Mouse (Mus musculus) pancreas, adult 10 weeks (tissue): ENCODE results near the gene Crygc. TPM values are rescaled to one million over a fixed set of nuclear protein-coding genes. Genes with fewer than 3 reads are reported as not detected.

ENCODE experiments used
- polyA plus RNA-seq: library from polyadenylated mRNA; stranded (reverse); fragments of 350-450 nt; fragmentation: Illumina TruSeq; extraction: RNeasy Lipid Tissue Mini Kit (QIAGEN cat#74804); gene quantifications from one replicate; pipeline ENCODE4 v1.2.3, GENCODE M21; 2015; ENCODE audit warnings: low read depth, low replicate concordance; ENCODE audit not compliant: insufficient read depth

Gene Crygc
- not detected for polyA plus RNA-seq

DNA sequence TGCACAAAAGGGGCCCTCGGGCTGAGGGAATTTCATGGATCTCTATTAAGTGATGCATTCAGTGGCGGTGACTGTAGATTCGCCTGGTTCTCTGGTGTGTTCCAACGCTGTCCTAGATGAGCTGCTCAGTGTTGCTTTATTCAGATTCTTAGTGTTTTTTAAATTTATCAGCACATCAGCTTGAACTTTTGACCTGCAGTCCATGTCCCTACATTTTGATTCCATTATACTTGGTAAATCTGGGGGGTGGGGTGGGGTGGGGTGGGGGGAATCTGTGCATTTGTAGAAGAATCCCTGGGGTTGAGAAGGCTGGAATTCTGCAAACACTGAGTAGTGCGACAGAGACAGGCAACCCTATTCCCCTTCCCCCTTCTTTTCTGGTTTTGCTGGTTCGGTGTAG, at the start of gene Crygc:
Gene Crygc (minus strand): TSS at position 101 of the 400 bp plus-strand sequence.

DNA sequence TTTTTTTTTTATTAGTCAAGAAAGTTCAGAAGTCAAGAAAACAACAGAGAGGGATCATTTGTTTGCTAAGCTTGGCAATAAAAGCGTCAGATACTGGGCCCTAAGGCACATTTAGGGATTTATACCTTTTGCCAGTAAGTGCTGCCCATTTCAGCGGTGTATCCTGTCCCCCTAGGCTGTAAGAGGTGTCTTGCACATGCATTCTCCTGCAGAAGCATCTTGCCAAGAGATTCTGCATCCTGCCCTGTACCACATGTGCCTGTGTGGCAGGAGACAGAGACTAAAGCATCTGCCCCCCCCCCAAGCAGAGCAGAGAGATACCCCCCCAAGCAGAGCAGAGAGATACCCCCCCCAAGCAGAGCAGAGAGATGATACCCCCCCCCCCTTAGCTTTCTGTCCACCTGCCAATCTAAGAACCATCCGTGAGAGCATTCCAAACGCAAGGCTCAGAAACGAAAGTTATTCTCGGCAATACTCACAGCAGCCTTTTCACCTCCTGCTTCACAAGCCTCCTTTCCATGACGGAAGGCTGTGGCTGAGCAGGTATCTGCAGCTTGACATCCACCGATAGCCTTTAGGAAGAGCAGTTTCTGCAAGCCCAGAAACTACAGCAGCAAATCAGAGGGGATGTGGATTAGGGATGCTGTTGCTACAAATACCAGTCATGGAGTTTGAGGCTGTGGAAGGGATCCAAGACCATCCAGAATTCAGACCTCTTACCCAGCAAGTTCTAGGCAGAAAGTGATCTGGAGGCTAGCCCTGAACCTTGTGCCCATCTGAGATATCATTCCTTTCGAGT, 49.3 kb upstream of the Crygc start, which contains the start of gene D630023F18Rik:
Gene D630023F18Rik (minus strand): TSS at position 641 of the 799 bp plus-strand sequence.

DNA sequence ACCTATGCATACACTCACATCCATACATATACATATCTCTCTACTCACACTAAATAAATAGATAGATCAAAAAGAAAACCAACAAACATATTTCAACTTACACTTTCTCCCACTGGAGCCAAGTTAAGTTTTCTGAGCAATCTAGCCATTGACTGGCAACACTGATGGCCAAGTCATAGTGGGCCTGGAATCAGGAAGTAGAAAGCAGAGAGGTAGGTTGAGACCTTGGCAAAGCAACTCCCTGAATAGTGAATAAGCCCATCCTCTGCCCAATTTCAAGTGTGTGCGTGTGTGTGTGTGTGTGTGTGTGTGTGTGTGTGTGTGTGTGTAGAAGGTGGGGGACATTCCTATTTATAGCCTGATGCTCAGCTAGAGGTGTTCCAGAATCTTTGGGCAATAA, 45.9 kb upstream of the Crygc start, which contains the start of gene Gm28845:
Gene Gm28845 (minus strand): TSS at position 121 of the 400 bp plus-strand sequence.

DNA sequence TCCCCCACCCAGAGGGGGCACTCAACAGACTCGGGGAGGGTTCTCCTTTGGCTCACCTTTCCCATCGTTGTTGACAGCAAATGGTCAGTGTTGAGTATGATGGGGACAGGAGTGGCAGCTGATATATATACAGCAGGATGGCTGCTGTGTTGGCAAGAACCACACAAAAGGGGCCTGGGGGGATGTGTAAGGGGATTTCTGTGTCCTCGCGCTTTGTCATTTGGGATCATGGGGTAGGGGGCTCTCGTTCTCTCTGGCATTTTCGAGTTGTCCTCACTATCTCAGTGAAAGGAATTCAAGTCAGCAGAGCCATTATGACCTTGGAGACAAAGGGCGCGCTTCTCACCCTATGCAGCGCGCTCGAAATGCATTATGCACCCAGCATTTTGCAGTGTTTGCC, 29.8 kb upstream of the Crygc start, which contains the start of gene Cryga:
Gene Cryga (minus strand): TSS at position 101 of the 400 bp plus-strand sequence.

DNA sequence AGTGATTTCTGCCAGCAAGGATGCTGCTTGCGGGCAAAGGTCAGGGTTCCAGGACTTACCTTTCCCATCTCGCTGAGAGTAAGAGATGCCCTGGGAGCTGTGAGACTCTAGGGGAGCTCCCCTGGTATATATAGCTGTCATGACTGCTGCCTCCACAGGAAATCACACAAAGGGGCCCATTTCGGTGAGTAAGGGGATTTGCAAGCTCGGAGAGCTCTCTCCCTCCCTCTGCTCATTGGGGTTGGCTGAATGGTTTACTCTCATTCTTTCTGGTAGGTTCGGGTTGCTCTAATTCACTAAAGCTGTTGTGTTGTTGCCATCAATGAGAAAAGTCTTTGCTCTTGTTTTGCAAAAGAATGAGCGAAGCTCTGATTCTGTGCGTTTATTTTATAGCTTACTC, 8.7 kb upstream of the Crygc start, which contains the start of gene Crygb:
Gene Crygb (minus strand): TSS at position 101 of the 400 bp plus-strand sequence.

DNA sequence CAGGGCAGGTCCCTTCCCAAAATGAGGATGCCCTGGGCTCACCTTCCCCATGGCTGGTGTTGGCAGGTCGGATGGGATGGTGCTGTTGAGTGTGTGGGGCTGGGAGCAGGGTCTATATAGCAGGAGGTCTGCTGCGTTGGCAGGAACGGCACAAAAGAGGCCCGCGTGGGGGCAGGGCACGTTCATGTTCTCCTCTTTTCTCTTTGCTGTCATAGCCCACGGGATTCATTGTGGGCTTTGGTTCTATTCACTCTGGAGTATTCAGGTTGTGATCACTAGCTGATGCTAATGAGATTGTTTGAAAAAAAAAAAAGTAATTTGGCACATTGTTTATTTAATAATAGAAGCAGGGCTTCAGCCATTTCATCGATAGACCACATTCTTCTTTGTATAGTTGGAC, 10.1 kb downstream of the Crygc start, which contains the start of gene Crygd:
Gene Crygd (minus strand): TSS at position 101 of the 400 bp plus-strand sequence.

DNA sequence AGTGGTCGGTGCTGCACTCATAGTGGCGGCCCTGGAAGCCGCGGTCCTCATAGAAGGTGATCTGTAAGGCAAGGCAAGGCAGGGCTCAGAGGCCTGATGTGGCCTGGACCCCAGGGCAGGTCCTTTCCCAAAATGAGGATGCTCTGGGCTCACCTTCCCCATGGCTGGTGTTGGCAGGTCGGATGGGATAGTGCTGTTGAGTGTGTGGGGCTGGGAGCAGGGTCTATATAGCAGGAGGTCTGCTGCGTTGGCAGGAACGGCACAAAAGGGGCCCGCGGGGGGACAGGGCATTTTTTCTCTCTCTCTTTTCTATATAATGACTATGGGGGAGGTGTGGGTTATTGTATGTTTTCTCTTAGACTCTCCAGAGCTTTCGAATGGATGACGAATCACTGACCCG, 22.5 kb downstream of the Crygc start, which contains the start of gene Cryge:
Gene Cryge (minus strand): TSS at position 198 of the 400 bp plus-strand sequence.

DNA sequence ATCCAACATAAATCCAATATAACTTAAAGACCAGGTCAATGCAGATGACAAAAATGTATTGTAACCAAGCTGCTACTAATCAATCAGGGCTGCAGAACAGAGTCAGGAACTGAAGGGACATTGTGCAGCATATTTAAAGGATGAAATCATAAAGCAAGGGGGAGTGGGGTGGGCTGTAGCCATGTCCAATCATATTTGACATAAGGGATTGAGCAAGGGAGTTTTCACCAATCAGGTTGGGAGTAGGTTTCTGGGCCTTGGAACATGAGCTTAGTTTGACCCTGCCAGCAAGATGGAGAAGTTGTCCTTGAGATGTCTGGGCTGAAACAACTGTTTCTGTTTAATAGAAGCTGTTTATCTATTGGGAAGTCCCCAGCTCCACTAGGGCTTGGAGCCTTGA, 40.8 kb downstream of the Crygc start, which contains the start of gene Akr1cl:
Gene Akr1cl (minus strand): TSS at position 119 of the 400 bp plus-strand sequence.

Other genes starting within 250 kb of the Crygc start
- 1.3 TPM for gene Plekhm3, start 116.9 kb downstream of the Crygc start, polyA plus RNA-seq
- not detected for gene Akr1cl, start 40.9 kb downstream of the Crygc start, polyA plus RNA-seq
- not detected for gene Cryge, start 22.5 kb downstream of the Crygc start, polyA plus RNA-seq
- gene Crygd, start 10.2 kb downstream of the Crygc start, polyA plus RNA-seq, result not detected
- gene Crygb, start 8.6 kb upstream of the Crygc start, polyA plus RNA-seq, result not detected
- gene Cryga, start 29.7 kb upstream of the Crygc start, polyA plus RNA-seq, result not detected
- gene Gm28845, start 45.9 kb upstream of the Crygc start, polyA plus RNA-seq, result not detected
- gene D630023F18Rik, start 49.5 kb upstream of the Crygc start, polyA plus RNA-seq, result not detected
- 12.2 TPM for gene Idh1, start 112.8 kb upstream of the Crygc start, polyA plus RNA-seq
- 4.5 TPM for gene Pikfyve, start 113.0 kb upstream of the Crygc start, polyA plus RNA-seq
- not detected for gene Pth2r, start 208.4 kb upstream of the Crygc start, polyA plus RNA-seq